Mouse (Mus musculus) embryonic fibroblast, embryonic 13.5 days (primary cell): Measurements from ENCODE around the gene Cwc27. TPM values are rescaled to one million over a fixed set of nuclear protein-coding genes. Genes with fewer than 3 reads are reported as not detected.

Experiments used
- H3K27ac ChIP-seq: 2 replicates; pipeline ENCODE4 v1.5.1; 2012; ENCODE audit warnings: low read length, control low read depth, inconsistent platforms; ENCODE audit not compliant: insufficient read depth
- H3K4me1 ChIP-seq: 2 replicates; pipeline ENCODE4 v1.6.1; 2011; ENCODE audit warnings: low read length; ENCODE audit not compliant: control insufficient read depth, insufficient read depth
- H3K4me3 ChIP-seq: 2 replicates; pipeline ENCODE4 v1.5.1; 2011; ENCODE audit warnings: mild to moderate bottlenecking, control low read depth, low read length; ENCODE audit not compliant: insufficient read depth
- CTCF ChIP-seq: IDR thresholded peaks from 2 replicates; pipeline ENCODE4 v1.5.1; 2011; ENCODE audit warnings: mild to moderate bottlenecking, control low read depth, low read length, moderate library complexity, borderline replicate concordance; ENCODE audit not compliant: insufficient read depth
- POLR2A ChIP-seq: IDR thresholded peaks from 2 replicates; pipeline ENCODE4 v1.6.1; 2011; ENCODE audit warnings: low read depth, mild to moderate bottlenecking, control low read depth, low read length, moderate library complexity
- polyA plus RNA-seq: library from polyadenylated mRNA; stranded (reverse); fragments of >200 nt; gene quantifications from 2 replicates; pipeline ENCODE4 v1.2.4, GENCODE M21; 2011; ENCODE audit warnings: low read depth; ENCODE audit not compliant: missing spikeins, insufficient read length

Gene Cwc27
- polyA plus RNA-seq, 1 experiment: 21.3 TPM

GRCm38 (mm10) chr13:104601783-104602182, 215.2 kb downstream of the Cwc27 start:
- TF ChIP-seq CTCF: no peak
- TF ChIP-seq POLR2A: no peak
- no peak overlapping the region for H3K4me3 ChIP-seq
- H3K27ac ChIP-seq: peak overlapping the region; percentile 45
- no peaks in the 10 kb centered on the region for H3K4me1 ChIP-seq

GRCm38 (mm10) chr13:104596199-104596598, 220.7 kb downstream of the Cwc27 start:
- Histone ChIP-seq H3K4me3 (no peak overlapping the region), H3K4me1 (no peaks in the 10 kb centered on the region), H3K27ac (no peak overlapping the region)
- TF ChIP-seq CTCF: no peak
- TF ChIP-seq POLR2A: no peak

- no peak overlapping the region for H3K27ac ChIP-seq
- H3K4me1 ChIP-seq: no peaks in the 10 kb centered on the region
- TF ChIP-seq CTCF (no peak), POLR2A (no peak)
- no peak overlapping the region for H3K4me3 ChIP-seq
These were observed 222.1 kb downstream of the Cwc27 start for GRCm38 (mm10) chr13:104594820-104595351.

- H3K4me1 ChIP-seq: no peaks in the 10 kb centered on the region
- no peak overlapping the region for H3K27ac ChIP-seq
- H3K4me3 ChIP-seq: no peak overlapping the region
- TF ChIP-seq POLR2A: no peak
- TF ChIP-seq CTCF: no peak
These were observed 226.0 kb downstream of the Cwc27 start for GRCm38 (mm10) chr13:104590931-104591330.

GRCm38 (mm10) chr13:104590097-104590607, 226.8 kb downstream of the Cwc27 start:
- no peak overlapping the region for H3K27ac ChIP-seq
- no peaks in the 10 kb centered on the region for H3K4me1 ChIP-seq
- peak; percentile 21; the same call in 1 of the 2 replicates for TF ChIP-seq CTCF
- TF ChIP-seq POLR2A: no peak
- no peak overlapping the region for H3K4me3 ChIP-seq

GRCm38 (mm10) chr13:104588383-104588782, 228.6 kb downstream of the Cwc27 start:
- H3K4me3 ChIP-seq: no peak overlapping the region
- peak overlapping the region; percentile 78 for H3K27ac ChIP-seq
- TF ChIP-seq CTCF (no peak), POLR2A (no peak)
- H3K4me1 ChIP-seq: no peaks in the 10 kb centered on the region

Other genes with a start within 250 kb of the Cwc27 start
- gene Srek1ip1, start 24.7 kb downstream of the Cwc27 start, polyA plus RNA-seq: 30.5 and 37.2 TPM in 2 replicates
- not detected in 2 replicates for gene Shisal2b, start 46.8 kb upstream of the Cwc27 start, polyA plus RNA-seq
- gene Rgs7bp, start 237.8 kb upstream of the Cwc27 start, polyA plus RNA-seq: 0.12 and 0.72 TPM in 2 replicates